Mouse (Mus musculus) olfactory bulb, adult 2 months (tissue): ENCODE results near the gene Mettl27. TPM values are rescaled to one million over a fixed set of nuclear protein-coding genes. Genes with fewer than 3 reads are reported as not detected.
A peak's percentile ranks its signal among the peaks of the same experiment; 100 is the strongest.

Experiments
- H3K27ac ChIP-seq: fragments of 200-500 bp; 2 replicates; pipeline ENCODE4 v1.5.1; 2012; ENCODE audit warnings: low read depth, low read length; ENCODE audit not compliant: insufficient read depth
- H3K4me1 ChIP-seq: fragments of 200-500 bp; 2 replicates; pipeline ENCODE4 v1.6.1; 2012; ENCODE audit warnings: low read length; ENCODE audit not compliant: control insufficient read depth, insufficient read depth
- H3K4me3 ChIP-seq: fragments of 200-500 bp; 2 replicates; pipeline ENCODE4 v1.5.1; 2012; ENCODE audit warnings: mild to moderate bottlenecking, low read depth, low read length, moderate library complexity; ENCODE audit not compliant: insufficient read depth
- CTCF ChIP-seq: fragments of 200-500 bp; IDR thresholded peaks from 2 replicates; pipeline ENCODE4 v1.5.1; 2012; ENCODE audit warnings: low read depth, mild to moderate bottlenecking, low read length, moderate library complexity; ENCODE audit not compliant: insufficient read depth
- POLR2A ChIP-seq: fragments of 200-500 bp; IDR thresholded peaks from 2 replicates; pipeline ENCODE4 v1.6.1; 2012; ENCODE audit warnings: mild to moderate bottlenecking, low read depth, low read length, moderate library complexity; ENCODE audit not compliant: insufficient read depth
- WGBS: fragments of 180-500 bp; shearing (Covaris S2); methylation state at CpG from one replicate; pipeline ENCODE4 v1.1.7; 2018; 5-methylcytosine and 5-hydroxymethylcytosine counted together
- polyA plus RNA-seq: library from polyadenylated mRNA; stranded (reverse); fragments of >200 nt; gene quantifications from 2 replicates; pipeline ENCODE4 v1.2.4, GENCODE M21; 2012; ENCODE audit warnings: low replicate concordance; ENCODE audit not compliant: missing spikeins, insufficient read depth, insufficient read length

The Mettl27 gene
- polyA plus RNA-seq, 1 experiment = not detected

GRCm38 (mm10) chr5:134901012-134901643 lies 31.0 kb upstream of the Mettl27 start:
- TF ChIP-seq CTCF = no peak
- TF ChIP-seq POLR2A = no peak
- H3K27ac ChIP-seq = no peak overlapping the region
- no peaks in the 10 kb centered on the region for H3K4me1 ChIP-seq
- WGBS = 51% methylated on average over 12 of the region's 12 CpGs
- no peak overlapping the region for H3K4me3 ChIP-seq

- H3K27ac ChIP-seq = no peak overlapping the region
- TF ChIP-seq POLR2A (no peak), CTCF (no peak)
- 70% methylated on average over 8 of the region's 8 CpGs for WGBS
- no peaks in the 10 kb centered on the region for H3K4me1 ChIP-seq
- no peak overlapping the region for H3K4me3 ChIP-seq
Observed at GRCm38 (mm10) chr5:134901644-134902027, 30.5 kb upstream of the Mettl27 start.

GRCm38 (mm10) chr5:134906633-134907032 lies 25.5 kb upstream of the Mettl27 start, which contains the start of gene Tmem270:
TSS of gene Tmem270 (minus strand) at chr5:134906733.
- Histone ChIP-seq H3K4me1 (0 out of 2 replicates have a peak, but pooled peaks cover 4% of the 10 kb centered on the region), H3K27ac (no peak within 1 kb of the TSS), H3K4me3 (no peak within 1 kb of the TSS)
- 76% methylated on average over 6 of the region's 6 CpGs for WGBS
- TF ChIP-seq CTCF = no peak
- no peak for TF ChIP-seq POLR2A

- TF ChIP-seq CTCF = peak; percentile 99
- no peak for TF ChIP-seq POLR2A
- H3K4me3 ChIP-seq = no peak overlapping the region
- no peak overlapping the region for H3K27ac ChIP-seq
- WGBS = 1% methylated on average over 13 of the region's 13 CpGs
- H3K4me1 ChIP-seq = 0 out of 2 replicates have a peak, but pooled peaks cover 4% of the 10 kb centered on the region
Observed at GRCm38 (mm10) chr5:134907135-134907534, 25.0 kb upstream of the Mettl27 start.

GRCm38 (mm10) chr5:134911901-134912300 lies 20.3 kb upstream of the Mettl27 start:
- Histone ChIP-seq H3K4me3 (no peak overlapping the region), H3K27ac (no peak overlapping the region), H3K4me1 (0 out of 2 replicates have a peak, but pooled peaks cover 4% of the 10 kb centered on the region)
- 65% methylated on average over 2 of the region's 2 CpGs for WGBS
- TF ChIP-seq CTCF (no peak), POLR2A (no peak)

GRCm38 (mm10) chr5:134913352-134913751 lies 18.8 kb upstream of the Mettl27 start:
- WGBS = 82% methylated on average over 3 of the region's 3 CpGs
- H3K4me3 ChIP-seq = no peak overlapping the region
- H3K27ac ChIP-seq = no peak overlapping the region
- TF ChIP-seq POLR2A (no peak), CTCF (no peak)
- no peaks in the 10 kb centered on the region for H3K4me1 ChIP-seq

GRCm38 (mm10) chr5:134913753-134914152 lies 18.4 kb upstream of the Mettl27 start:
- no peak overlapping the region for H3K4me3 ChIP-seq
- no peak for TF ChIP-seq POLR2A
- no peak for TF ChIP-seq CTCF
- WGBS = 92% methylated on average over 4 of the region's 4 CpGs

GRCm38 (mm10) chr5:134914510-134914909 lies 17.7 kb upstream of the Mettl27 start:
- H3K4me1 ChIP-seq = no peaks in the 10 kb centered on the region
- no peak overlapping the region for H3K4me3 ChIP-seq
- TF ChIP-seq POLR2A (no peak), CTCF (no peak)
- 90% methylated on average over 8 of the region's 8 CpGs for WGBS
- H3K27ac ChIP-seq = no peak overlapping the region

More at GRCm38 (mm10) chr5:134913753-134914152, 18.4 kb upstream of the Mettl27 start:
- H3K27ac ChIP-seq = no peak overlapping the region
- H3K4me1 ChIP-seq = no peaks in the 10 kb centered on the region

GRCm38 (mm10) chr5:134915311-134915710 lies 16.9 kb upstream of the Mettl27 start, which contains the start of gene Cldn13:
TSS of gene Cldn13 (minus strand) at chr5:134915526.
- 84% methylated on average over 8 of the region's 8 CpGs for WGBS
- no peak for TF ChIP-seq POLR2A
- Histone ChIP-seq H3K4me1 (no peaks in the 10 kb centered on the region), H3K4me3 (no peak within 1 kb of the TSS), H3K27ac (no peak within 1 kb of the TSS)
